ENCODE assay signal across 8 mouse cellular contexts in the genomic region with DNA sequence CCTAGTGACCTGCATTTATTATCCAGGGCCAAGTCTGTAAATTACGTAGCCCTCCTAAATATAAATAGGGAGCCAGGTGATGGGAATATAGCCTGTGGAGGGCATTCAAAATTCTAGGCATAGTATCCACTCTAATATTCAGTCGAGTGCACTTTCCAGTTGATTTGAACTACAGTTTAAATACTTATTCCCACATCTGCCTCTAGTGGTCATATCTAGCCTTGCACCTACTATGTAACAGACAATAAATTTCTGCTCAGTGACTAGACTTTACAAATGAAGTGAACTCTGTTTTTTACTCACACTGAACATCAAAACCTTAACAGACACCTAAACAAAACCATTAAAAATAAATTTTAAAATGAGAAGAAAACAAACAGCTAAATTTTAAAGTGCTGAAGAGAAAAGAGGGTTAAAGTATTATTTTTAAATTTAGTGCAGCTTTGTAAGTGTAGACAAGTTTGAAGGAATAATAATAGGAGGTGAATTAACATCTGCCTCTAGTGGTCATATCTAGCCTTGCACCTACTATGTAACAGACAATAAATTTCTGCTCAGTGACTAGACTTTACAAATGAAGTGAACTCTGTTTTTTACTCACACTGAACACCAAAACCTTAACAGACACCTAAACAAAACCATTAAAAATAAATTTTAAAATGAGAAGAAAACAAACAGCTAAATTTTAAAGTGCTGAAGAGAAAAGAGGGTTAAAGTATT. TPM values are rescaled to one million over a fixed set of nuclear protein-coding genes. Genes with fewer than 3 reads are reported as not detected.
A peak's percentile ranks its signal among the peaks of the same experiment; 100 is the strongest.
DNase-seq lines count a peak whose midpoint lies in the region; ATAC-seq and TF ChIP-seq lines count a peak whose summit lies in the region.
"Not testable (repeated sequence)": the region's sequence is repeated elsewhere in the genome, so short reads cannot be mapped to it uniquely, and the experiment has no call there.

No protein-coding gene starts in this region.

- not testable (repeated sequence) for H3K4me1 ChIP-seq in kidney, adult 2 months (ENCODE audit: control insufficient read depth, insufficient read depth, low read length); liver, adult 2 months (ENCODE audit: control insufficient read depth, insufficient read depth, low read length)

- peak; percentile 25 for DNase-seq in A20 (ENCODE audit: low read depth, low spot score)
- DNase-seq in heart, adult 8-10 months (ENCODE audit: low spot score), result peak; percentile 19
- peak; percentile 34 for DNase-seq in kidney, adult 2 months
- peak; percentile 30 for DNase-seq in liver, adult 2 months (ENCODE audit: extremely low read depth, low read depth, low spot score)
- peak; percentile 39 for DNase-seq in lung, postnatal 25 days (ENCODE audit: low spot score)
- peak; percentile 33 for DNase-seq in retina, embryonic 14.5 days (ENCODE audit: low spot score)

- 75% methylated on average over 2 of the region's 2 CpGs for WGBS in kidney, adult 2 months
- WGBS in liver, adult 2 months, result 71% methylated on average over 2 of the region's 2 CpGs

- H3K9ac ChIP-seq in liver, adult 2 months (ENCODE audit: low read depth, low read length), result not testable (repeated sequence)

- not testable (repeated sequence) for H3K36me3 ChIP-seq in kidney, adult 2 months (ENCODE audit: control insufficient read depth, insufficient read depth, low read length); liver, adult 2 months (ENCODE audit: control insufficient read depth, insufficient read depth, low read length)

- peak; percentile 79 for ATAC-seq in activated CD4-positive, CD25-positive, alpha-beta regulatory T cell, adult 4 months
- ATAC-seq in erythroblast, adult 5-6 weeks (replicated peaks; ENCODE audit: low FRiP score, poor library complexity, severe bottlenecking), result peak; percentile 91

- not testable (repeated sequence) for TF ChIP-seq CTCF in kidney, adult 2 months (conservative IDR thresholded peaks at IDR 0.05; ENCODE audit: insufficient read depth, insufficient read length, low read depth, low read length); liver, adult 2 months (IDR thresholded peaks at IDR 0.05; ENCODE audit: low read depth, low read length)

- not testable (repeated sequence) for TF ChIP-seq POLR2A in kidney, adult 2 months (IDR thresholded peaks at IDR 0.05; ENCODE audit: low read depth, low read length); liver, adult 2 months (IDR thresholded peaks at IDR 0.05; ENCODE audit: extremely low read depth, insufficient read depth, low read length)

- H3K4me3 ChIP-seq in kidney, adult 2 months (ENCODE audit: insufficient read depth, low read depth, low read length); liver, adult 2 months (ENCODE audit: insufficient read depth, low read depth, low read length): not testable (repeated sequence)

- H3K27ac ChIP-seq in kidney, adult 2 months (ENCODE audit: insufficient read depth, low read depth, low read length); liver, adult 2 months (replicated peaks; ENCODE audit: insufficient read depth, low read depth, low read length): not testable (repeated sequence)

- not testable (repeated sequence) for H3K27me3 ChIP-seq in kidney, adult 2 months (replicated peaks; ENCODE audit: control insufficient read depth, insufficient read depth, low read length); liver, adult 2 months (ENCODE audit: control insufficient read depth, insufficient read depth, low read length)

- H3K79me2 ChIP-seq in liver, adult 2 months (ENCODE audit: control insufficient read depth, insufficient read depth, low read length), result not testable (repeated sequence)

RNA-seq across cellular contexts. Expression of a gene that starts 24.4 kb away (rescaled TPM):
- polyA plus RNA-seq in activated CD4-positive, CD25-positive, alpha-beta regulatory T cell, adult 4 months (2017; shearing (Covaris generic)), result 1 to 10 TPM; 8.5 to 8.7 TPM
- 23.6 and 31.7 TPM in 2 replicates for total RNA-seq in erythroblast, adult 5-6 weeks (2015; ENCODE audit: low replicate concordance)
- 53.1 and 57.7 TPM in 2 replicates for total RNA-seq in erythroblast, adult 5-6 weeks (2017; ENCODE audit: low replicate concordance)
- total RNA-seq in heart, adult 8-10 months (2022), result 10 to 100 TPM; 16.5 to 20.4 (median 18.7) TPM
- 16.9 and 17.7 TPM in 2 replicates for polyA plus RNA-seq in kidney, adult 2 months (2012; rRNA removed)
- total RNA-seq in liver, adult 2 months (2014; rRNA removed), result 53.7 and 59.5 TPM in 2 replicates
- polyA plus RNA-seq in liver, adult 2 months (2012; rRNA removed), result 26.3 and 28.9 TPM in 2 replicates
